Mouse (Mus musculus): ENCODE data around the gene Zfyve28. TPM values are rescaled to one million over a fixed set of nuclear protein-coding genes. Genes with fewer than 3 reads are reported as not detected.

The Zfyve28 gene
- polyA plus RNA-seq, 1 experiment from 2014 or later, result 0.42 TPM

- peaks cover 28% of the 10 kb centered on the region for H3K4me1 ChIP-seq (ENCODE audit: control insufficient read depth, insufficient read depth, low read length)
- peak overlapping the region; percentile 94 for H3K27ac ChIP-seq (ENCODE audit: low read length)
- no peaks in the 10 kb centered on the region for H3K27me3 ChIP-seq (replicated peaks; ENCODE audit: control insufficient read depth, insufficient read depth, low read length)
- no peaks in the 10 kb centered on the region for H3K9me3 ChIP-seq (ENCODE audit: control insufficient read depth, low read length)
- WGBS, result 57% methylated on average over 2 of the region's 2 CpGs
- H3K4me2 ChIP-seq (ENCODE audit: low read depth, low read length), result peak overlapping the region; percentile 76
- no peaks in the 10 kb centered on the region for H3K36me3 ChIP-seq (ENCODE audit: control insufficient read depth, insufficient read depth, low read length)
- H3K9ac ChIP-seq (ENCODE audit: low read depth, low read length), result peak overlapping the region; percentile 90
- H3K4me3 ChIP-seq (ENCODE audit: low read length), result peak overlapping the region; percentile 96
- no peak for ATAC-seq
These were observed 101.9 kb downstream of the Zfyve28 start for GRCm38 (mm10) chr5:34186391-34186790.

GRCm38 (mm10) chr5:34185791-34186190 is 102.5 kb downstream of the Zfyve28 start:
- Histone ChIP-seq H3K27me3 (replicated peaks; ENCODE audit: control insufficient read depth, insufficient read depth, low read length) (no peaks in the 10 kb centered on the region), H3K36me3 (ENCODE audit: control insufficient read depth, insufficient read depth, low read length) (no peaks in the 10 kb centered on the region), H3K4me3 (ENCODE audit: low read length) (peak overlapping the region; percentile 96), H3K9me3 (ENCODE audit: control insufficient read depth, low read length) (no peaks in the 10 kb centered on the region), H3K9ac (ENCODE audit: low read depth, low read length) (peak overlapping the region; percentile 90), H3K27ac (ENCODE audit: low read length) (no peak overlapping the region), H3K4me1 (ENCODE audit: control insufficient read depth, insufficient read depth, low read length) (peaks cover 31% of the 10 kb centered on the region), H3K4me2 (ENCODE audit: low read depth, low read length) (peak overlapping the region; percentile 76)
- ATAC-seq, result no peak

- Histone ChIP-seq H3K9ac (ENCODE audit: low read depth, low read length) (peak overlapping the region; percentile 9; the same call in 1 of the 2 replicates), H3K36me3 (ENCODE audit: control insufficient read depth, insufficient read depth, low read length) (no peaks in the 10 kb centered on the region), H3K9me3 (ENCODE audit: control insufficient read depth, low read length) (no peaks in the 10 kb centered on the region), H3K27ac (ENCODE audit: low read length) (no peak overlapping the region), H3K4me3 (ENCODE audit: low read length) (no peak overlapping the region), H3K4me1 (ENCODE audit: control insufficient read depth, insufficient read depth, low read length) (peaks cover 31% of the 10 kb centered on the region), H3K27me3 (replicated peaks; ENCODE audit: control insufficient read depth, insufficient read depth, low read length) (no peaks in the 10 kb centered on the region), H3K4me2 (ENCODE audit: low read depth, low read length) (0 out of 2 replicates have a peak overlapping the region, but pooled peaks have one; percentile 5)
- no peak for ATAC-seq
- 87% methylated on average over 1 of the region's 1 CpGs for WGBS
These were observed 103.1 kb downstream of the Zfyve28 start for GRCm38 (mm10) chr5:34185051-34185580.

- Histone ChIP-seq H3K9ac (ENCODE audit: low read depth, low read length) (no peak overlapping the region), H3K27ac (ENCODE audit: low read length) (no peak overlapping the region), H3K4me2 (ENCODE audit: low read depth, low read length) (no peak overlapping the region), H3K4me3 (ENCODE audit: low read length) (no peak overlapping the region), H3K9me3 (ENCODE audit: control insufficient read depth, low read length) (no peaks in the 10 kb centered on the region), H3K27me3 (replicated peaks; ENCODE audit: control insufficient read depth, insufficient read depth, low read length) (no peaks in the 10 kb centered on the region), H3K36me3 (ENCODE audit: control insufficient read depth, insufficient read depth, low read length) (no peaks in the 10 kb centered on the region), H3K4me1 (ENCODE audit: control insufficient read depth, insufficient read depth, low read length) (peaks cover 31% of the 10 kb centered on the region)
- WGBS, result 95% methylated on average over 3 of the region's 3 CpGs
- ATAC-seq, result no peak
These were observed 104.3 kb downstream of the Zfyve28 start for GRCm38 (mm10) chr5:34183976-34184375.

- Histone ChIP-seq H3K27me3 (replicated peaks; ENCODE audit: control insufficient read depth, insufficient read depth, low read length) (no peaks in the 10 kb centered on the region), H3K9me3 (ENCODE audit: control insufficient read depth, low read length) (no peaks in the 10 kb centered on the region), H3K27ac (ENCODE audit: low read length) (no peak overlapping the region), H3K4me3 (ENCODE audit: low read length) (no peak overlapping the region), H3K9ac (ENCODE audit: low read depth, low read length) (no peak overlapping the region), H3K36me3 (ENCODE audit: control insufficient read depth, insufficient read depth, low read length) (no peaks in the 10 kb centered on the region), H3K4me1 (ENCODE audit: control insufficient read depth, insufficient read depth, low read length) (peaks cover 28% of the 10 kb centered on the region), H3K4me2 (ENCODE audit: low read depth, low read length) (no peak overlapping the region)
- no peak for ATAC-seq
- 62% methylated on average over 5 of the region's 5 CpGs for WGBS
These were observed 104.9 kb downstream of the Zfyve28 start for GRCm38 (mm10) chr5:34183156-34183880.

- Histone ChIP-seq H3K36me3 (ENCODE audit: control insufficient read depth, insufficient read depth, low read length) (no peaks in the 10 kb centered on the region), H3K4me1 (ENCODE audit: control insufficient read depth, insufficient read depth, low read length) (peaks cover 27% of the 10 kb centered on the region), H3K9ac (ENCODE audit: low read depth, low read length) (no peak overlapping the region), H3K4me3 (ENCODE audit: low read length) (no peak overlapping the region), H3K4me2 (ENCODE audit: low read depth, low read length) (no peak overlapping the region), H3K27ac (ENCODE audit: low read length) (no peak overlapping the region), H3K27me3 (replicated peaks; ENCODE audit: control insufficient read depth, insufficient read depth, low read length) (no peaks in the 10 kb centered on the region), H3K9me3 (ENCODE audit: control insufficient read depth, low read length) (no peaks in the 10 kb centered on the region)
- 66% methylated on average over 3 of the region's 3 CpGs for WGBS
- no peak for ATAC-seq
These were observed 105.8 kb downstream of the Zfyve28 start for GRCm38 (mm10) chr5:34182486-34182885.

GRCm38 (mm10) chr5:34177821-34178220 is 110.4 kb downstream of the Zfyve28 start:
- ATAC-seq, result no peak
- peaks cover 11% of the 10 kb centered on the region for H3K36me3 ChIP-seq (ENCODE audit: control insufficient read depth, insufficient read depth, low read length)
- H3K9me3 ChIP-seq (ENCODE audit: control insufficient read depth, low read length), result no peaks in the 10 kb centered on the region
- H3K4me1 ChIP-seq (ENCODE audit: control insufficient read depth, insufficient read depth, low read length), result peaks cover 8% of the 10 kb centered on the region
- H3K4me2 ChIP-seq (ENCODE audit: low read depth, low read length), result no peak overlapping the region
- 94% methylated on average over 4 of the region's 4 CpGs for WGBS
- no peak overlapping the region for H3K4me3 ChIP-seq (ENCODE audit: low read length)
- H3K9ac ChIP-seq (ENCODE audit: low read depth, low read length), result no peak overlapping the region
- H3K27me3 ChIP-seq (replicated peaks; ENCODE audit: control insufficient read depth, insufficient read depth, low read length), result no peaks in the 10 kb centered on the region
- no peak overlapping the region for H3K27ac ChIP-seq (ENCODE audit: low read length)

- Histone ChIP-seq H3K9me3 (ENCODE audit: control insufficient read depth, low read length) (no peaks in the 10 kb centered on the region), H3K4me2 (ENCODE audit: low read depth, low read length) (no peak overlapping the region), H3K9ac (ENCODE audit: low read depth, low read length) (no peak overlapping the region), H3K4me1 (ENCODE audit: control insufficient read depth, insufficient read depth, low read length) (peaks cover 8% of the 10 kb centered on the region), H3K36me3 (ENCODE audit: control insufficient read depth, insufficient read depth, low read length) (peaks cover 11% of the 10 kb centered on the region), H3K27me3 (replicated peaks; ENCODE audit: control insufficient read depth, insufficient read depth, low read length) (no peaks in the 10 kb centered on the region), H3K27ac (ENCODE audit: low read length) (no peak overlapping the region), H3K4me3 (ENCODE audit: low read length) (no peak overlapping the region)
- ATAC-seq, result no peak
- WGBS, result 89% methylated on average over 2 of the region's 2 CpGs
These were observed 111.2 kb downstream of the Zfyve28 start for GRCm38 (mm10) chr5:34177091-34177490.

- no peak for ATAC-seq
- Histone ChIP-seq H3K36me3 (ENCODE audit: control insufficient read depth, insufficient read depth, low read length) (peaks cover 11% of the 10 kb centered on the region), H3K4me2 (ENCODE audit: low read depth, low read length) (no peak overlapping the region), H3K9ac (ENCODE audit: low read depth, low read length) (no peak overlapping the region), H3K4me1 (ENCODE audit: control insufficient read depth, insufficient read depth, low read length) (peaks cover 6% of the 10 kb centered on the region), H3K9me3 (ENCODE audit: control insufficient read depth, low read length) (no peaks in the 10 kb centered on the region), H3K27me3 (replicated peaks; ENCODE audit: control insufficient read depth, insufficient read depth, low read length) (no peaks in the 10 kb centered on the region), H3K27ac (ENCODE audit: low read length) (no peak overlapping the region), H3K4me3 (ENCODE audit: low read length) (no peak overlapping the region)
- WGBS, result 85% methylated on average over 10 of the region's 10 CpGs
These were observed 111.6 kb downstream of the Zfyve28 start for GRCm38 (mm10) chr5:34176691-34177090.

GRCm38 (mm10) chr5:34175403-34175694 is 112.9 kb downstream of the Zfyve28 start:
- H3K4me2 ChIP-seq (ENCODE audit: low read depth, low read length), result no peak overlapping the region
- 40% methylated on average over 5 of the region's 5 CpGs for WGBS
- H3K36me3 ChIP-seq (ENCODE audit: control insufficient read depth, insufficient read depth, low read length), result peaks cover 11% of the 10 kb centered on the region
- no peak for ATAC-seq
- no peak overlapping the region for H3K27ac ChIP-seq (ENCODE audit: low read length)
- no peaks in the 10 kb centered on the region for H3K9me3 ChIP-seq (ENCODE audit: control insufficient read depth, low read length)
- H3K4me1 ChIP-seq (ENCODE audit: control insufficient read depth, insufficient read depth, low read length), result 0 out of 2 replicates have a peak, but pooled peaks cover 3% of the 10 kb centered on the region
- no peak overlapping the region for H3K4me3 ChIP-seq (ENCODE audit: low read length)
- no peak overlapping the region for H3K9ac ChIP-seq (ENCODE audit: low read depth, low read length)
- no peaks in the 10 kb centered on the region for H3K27me3 ChIP-seq (replicated peaks; ENCODE audit: control insufficient read depth, insufficient read depth, low read length)

Data from intestine, embryonic 16.5 days (tissue).